Comparison of ENCODE assay signal across 10 mouse cellular contexts in genomic region chr11:97742157-97742556, GRCm38 (mm10). TPM values are rescaled to one million over a fixed set of nuclear protein-coding genes. Genes with fewer than 3 reads are reported as not detected.
DNase-seq lines count a peak whose midpoint lies in the region; ATAC-seq lines count a peak whose summit lies in the region.
"Had no signal": no experiment of that assay in that cellular context is flagged by ENCODE, and none has a peak within 500 bp of the region (broad histone marks: within the 10 kb centered on the region; RNA-seq: fewer than 3 reads in every experiment).

No protein-coding gene starts in this region.

- ATAC-seq in limb, embryonic 13.5 days (ENCODE audit: low FRiP score, low read depth), result no peak
- no peak for ATAC-seq in forebrain, embryonic 15.5 days (replicated peaks)
- ATAC-seq in midbrain, embryonic 13.5 days, result no peak
- no peak for ATAC-seq in intestine, embryonic 16.5 days

- H3K27ac ChIP-seq in limb, embryonic 13.5 days, result no peak overlapping the region
- no peak overlapping the region for H3K27ac ChIP-seq in limb, embryonic 10.5 days
- no peak overlapping the region for H3K27ac ChIP-seq in embryonic facial prominence, embryonic 10.5 days (replicated peaks)
- no peak overlapping the region for H3K27ac ChIP-seq in forebrain, embryonic 15.5 days (replicated peaks)
- H3K27ac ChIP-seq in midbrain, embryonic 13.5 days, result no peak overlapping the region
- H3K27ac ChIP-seq in intestine, embryonic 16.5 days (ENCODE audit: low read length), result no peak overlapping the region

- WGBS in limb, embryonic 13.5 days, result 94% methylated on average over 5 of the region's 5 CpGs
- 94% methylated on average over 5 of the region's 5 CpGs for WGBS in limb, embryonic 10.5 days
- 91% methylated on average over 5 of the region's 5 CpGs for WGBS in embryonic facial prominence, embryonic 10.5 days
- WGBS in forebrain, embryonic 15.5 days, result 91% methylated on average over 5 of the region's 5 CpGs
- 92% methylated on average over 5 of the region's 5 CpGs for WGBS in midbrain, embryonic 13.5 days
- 93% methylated on average over 5 of the region's 5 CpGs for WGBS in intestine, embryonic 16.5 days

- H3K9me3 ChIP-seq in limb, embryonic 13.5 days, result peaks cover 3% of the 10 kb centered on the region; the same call in 1 of the 2 replicates
- H3K9me3 ChIP-seq in limb, embryonic 10.5 days (replicated peaks), result no peaks in the 10 kb centered on the region
- H3K9me3 ChIP-seq in embryonic facial prominence, embryonic 10.5 days, result no peaks in the 10 kb centered on the region
- no peaks in the 10 kb centered on the region for H3K9me3 ChIP-seq in forebrain, embryonic 15.5 days
- no peaks in the 10 kb centered on the region for H3K9me3 ChIP-seq in midbrain, embryonic 13.5 days
- H3K9me3 ChIP-seq in intestine, embryonic 16.5 days (ENCODE audit: control insufficient read depth, low read length), result no peaks in the 10 kb centered on the region

- peak overlapping the region; percentile 88; the same call in 1 of the 2 replicates for H3K4me2 ChIP-seq in limb, embryonic 13.5 days (replicated peaks)
- peak overlapping the region; percentile 57; the same call in 1 of the 2 replicates for H3K4me2 ChIP-seq in forebrain, embryonic 15.5 days (replicated peaks)
- peak overlapping the region; percentile 84; the same call in 1 of the 2 replicates for H3K4me2 ChIP-seq in midbrain, embryonic 13.5 days (replicated peaks)
- H3K4me2 ChIP-seq in intestine, embryonic 16.5 days (ENCODE audit: low read depth, low read length), result no peak overlapping the region

- H3K9ac ChIP-seq in limb, embryonic 13.5 days, result no peak overlapping the region
- no peak overlapping the region for H3K9ac ChIP-seq in forebrain, embryonic 15.5 days (replicated peaks)
- H3K9ac ChIP-seq in midbrain, embryonic 13.5 days (replicated peaks), result no peak overlapping the region
- H3K9ac ChIP-seq in intestine, embryonic 16.5 days (ENCODE audit: low read depth, low read length), result no peak overlapping the region

- H3K36me3 ChIP-seq in limb, embryonic 13.5 days, result peaks cover 15% of the 10 kb centered on the region
- peaks cover 17% of the 10 kb centered on the region for H3K36me3 ChIP-seq in limb, embryonic 10.5 days
- H3K36me3 ChIP-seq in embryonic facial prominence, embryonic 10.5 days (replicated peaks), result peaks cover 23% of the 10 kb centered on the region
- H3K36me3 ChIP-seq in forebrain, embryonic 15.5 days, result peaks cover 12% of the 10 kb centered on the region
- H3K36me3 ChIP-seq in midbrain, embryonic 13.5 days, result peaks cover 12% of the 10 kb centered on the region
- H3K36me3 ChIP-seq in intestine, embryonic 16.5 days (ENCODE audit: control insufficient read depth, insufficient read depth, low read length), result peaks cover 3% of the 10 kb centered on the region; the same call in 1 of the 2 replicates

- no peaks in the 10 kb centered on the region for H3K27me3 ChIP-seq in limb, embryonic 13.5 days
- no peaks in the 10 kb centered on the region for H3K27me3 ChIP-seq in limb, embryonic 10.5 days (ENCODE audit: low read depth, poor library complexity, severe bottlenecking)
- H3K27me3 ChIP-seq in embryonic facial prominence, embryonic 10.5 days (replicated peaks; ENCODE audit: low read depth, poor library complexity, severe bottlenecking), result no peaks in the 10 kb centered on the region
- H3K27me3 ChIP-seq in forebrain, embryonic 15.5 days, result no peaks in the 10 kb centered on the region
- H3K27me3 ChIP-seq in midbrain, embryonic 13.5 days, result no peaks in the 10 kb centered on the region
- H3K27me3 ChIP-seq in intestine, embryonic 16.5 days (replicated peaks; ENCODE audit: control insufficient read depth, insufficient read depth, low read length), result no peaks in the 10 kb centered on the region

- H3K4me3 ChIP-seq in limb, embryonic 13.5 days, result no peak overlapping the region; the same call in 1 of the 2 replicates
- no peak overlapping the region for H3K4me3 ChIP-seq in limb, embryonic 10.5 days
- H3K4me3 ChIP-seq in embryonic facial prominence, embryonic 10.5 days, result peak overlapping the region; percentile 90; the same call in 1 of the 2 replicates
- H3K4me3 ChIP-seq in forebrain, embryonic 15.5 days, result no peak overlapping the region
- H3K4me3 ChIP-seq in midbrain, embryonic 13.5 days (replicated peaks), result 0 out of 2 replicates have a peak overlapping the region, but pooled peaks have one; percentile 79
- no peak overlapping the region for H3K4me3 ChIP-seq in intestine, embryonic 16.5 days (ENCODE audit: low read length)

- H3K4me1 ChIP-seq in limb, embryonic 13.5 days, result peaks cover 27% of the 10 kb centered on the region
- peaks cover 38% of the 10 kb centered on the region for H3K4me1 ChIP-seq in limb, embryonic 10.5 days
- peaks cover 52% of the 10 kb centered on the region for H3K4me1 ChIP-seq in embryonic facial prominence, embryonic 10.5 days
- H3K4me1 ChIP-seq in forebrain, embryonic 15.5 days, result peaks cover 48% of the 10 kb centered on the region
- H3K4me1 ChIP-seq in midbrain, embryonic 13.5 days (replicated peaks), result peaks cover 35% of the 10 kb centered on the region
- H3K4me1 ChIP-seq in intestine, embryonic 16.5 days (ENCODE audit: control insufficient read depth, insufficient read depth, low read length), result peaks cover 17% of the 10 kb centered on the region

- DNase-seq in limb, embryonic 10.5 days (ENCODE audit: low spot score), result no peak
- no peak for DNase-seq in embryonic facial prominence, embryonic 10.5 days (ENCODE audit: low spot score)
- no peak for DNase-seq in kidney, adult 9 months
- no peak for DNase-seq in thymus, postnatal 0 days (ENCODE audit: low spot score)
- DNase-seq: heart, postnatal 14 days; lung, adult 18-20 months had no signal

RNA-seq across cellular contexts. Expression of gene Pip4k2b, which starts 2.3 kb away (rescaled TPM):
- 2.8 and 3.3 TPM in 2 replicates for polyA plus RNA-seq in limb, embryonic 13.5 days (2015; fragmentation: Nextera tagmentation; extraction: Ambion mirVana)
- polyA plus RNA-seq in limb, embryonic 10.5 days (2016; fragmentation: Nextera tagmentation; extraction: Ambion mirVana), result 1.6 and 1.9 TPM in 2 replicates
- 1.9 and 2.1 TPM in 2 replicates for polyA plus RNA-seq in embryonic facial prominence, embryonic 10.5 days (2016; fragmentation: Nextera tagmentation; extraction: Ambion mirVana)
- 4.1 and 4.8 TPM in 2 replicates for polyA plus RNA-seq in forebrain, embryonic 15.5 days (2015; fragmentation: Nextera tagmentation; extraction: Ambion mirVana)
- polyA plus RNA-seq in midbrain, embryonic 13.5 days (2015; fragmentation: Nextera tagmentation; extraction: Ambion mirVana), result 3.7 and 4.0 TPM in 2 replicates
- 0.71 and 0.86 TPM in 2 replicates for polyA plus RNA-seq in intestine, embryonic 16.5 days (2015; fragmentation: Nextera tagmentation; extraction: Ambion mirVana)
- polyA plus RNA-seq in thymus, postnatal 0 days (2015; fragmentation: Nextera tagmentation; extraction: Ambion mirVana), result 2.5 and 2.6 TPM in 2 replicates

RNA-seq across cellular contexts. Expression of gene Cwc25, which starts 24.2 kb away (rescaled TPM):
- polyA plus RNA-seq in limb, embryonic 13.5 days (2015; fragmentation: Nextera tagmentation; extraction: Ambion mirVana), result 21.0 and 23.3 TPM in 2 replicates
- polyA plus RNA-seq in limb, embryonic 10.5 days (2016; fragmentation: Nextera tagmentation; extraction: Ambion mirVana), result 17.8 and 21.6 TPM in 2 replicates
- polyA plus RNA-seq in embryonic facial prominence, embryonic 10.5 days (2016; fragmentation: Nextera tagmentation; extraction: Ambion mirVana), result 22.0 and 24.2 TPM in 2 replicates
- 18.0 and 18.6 TPM in 2 replicates for polyA plus RNA-seq in forebrain, embryonic 15.5 days (2015; fragmentation: Nextera tagmentation; extraction: Ambion mirVana)
- 19.0 and 19.6 TPM in 2 replicates for polyA plus RNA-seq in midbrain, embryonic 13.5 days (2015; fragmentation: Nextera tagmentation; extraction: Ambion mirVana)
- 11.1 and 11.9 TPM in 2 replicates for polyA plus RNA-seq in intestine, embryonic 16.5 days (2015; fragmentation: Nextera tagmentation; extraction: Ambion mirVana)
- polyA plus RNA-seq in thymus, postnatal 0 days (2015; fragmentation: Nextera tagmentation; extraction: Ambion mirVana), result 17.7 and 18.5 TPM in 2 replicates

RNA-seq across cellular contexts. Expression of gene 1700001P01Rik, which starts 33.6 kb away (rescaled TPM):
- polyA plus RNA-seq in limb, embryonic 13.5 days (2015; fragmentation: Nextera tagmentation; extraction: Ambion mirVana), result 0.83 TPM in 1 of 2 replicates, not detected in the other
- 0.43 and 0.74 TPM in 2 replicates for polyA plus RNA-seq in limb, embryonic 10.5 days (2016; fragmentation: Nextera tagmentation; extraction: Ambion mirVana)
- polyA plus RNA-seq in embryonic facial prominence, embryonic 10.5 days (2016; fragmentation: Nextera tagmentation; extraction: Ambion mirVana), result 0.85 and 1.1 TPM in 2 replicates
- 0.39 and 0.75 TPM in 2 replicates for polyA plus RNA-seq in forebrain, embryonic 15.5 days (2015; fragmentation: Nextera tagmentation; extraction: Ambion mirVana)
- 0.81 and 1.1 TPM in 2 replicates for polyA plus RNA-seq in midbrain, embryonic 13.5 days (2015; fragmentation: Nextera tagmentation; extraction: Ambion mirVana)
- not detected in 2 replicates for polyA plus RNA-seq in intestine, embryonic 16.5 days (2015; fragmentation: Nextera tagmentation; extraction: Ambion mirVana)
- 0.44 TPM in 1 of 2 replicates, not detected in the other for polyA plus RNA-seq in thymus, postnatal 0 days (2015; fragmentation: Nextera tagmentation; extraction: Ambion mirVana)

RNA-seq across cellular contexts. Expression of gene Psmb3, which starts 39.0 kb away (rescaled TPM):
- polyA plus RNA-seq in limb, embryonic 13.5 days (2015; fragmentation: Nextera tagmentation; extraction: Ambion mirVana), result 490 and 497 TPM in 2 replicates
- polyA plus RNA-seq in limb, embryonic 10.5 days (2016; fragmentation: Nextera tagmentation; extraction: Ambion mirVana), result 626 and 675 TPM in 2 replicates
- polyA plus RNA-seq in embryonic facial prominence, embryonic 10.5 days (2016; fragmentation: Nextera tagmentation; extraction: Ambion mirVana), result 634 and 654 TPM in 2 replicates
- 460 and 475 TPM in 2 replicates for polyA plus RNA-seq in forebrain, embryonic 15.5 days (2015; fragmentation: Nextera tagmentation; extraction: Ambion mirVana)
- polyA plus RNA-seq in midbrain, embryonic 13.5 days (2015; fragmentation: Nextera tagmentation; extraction: Ambion mirVana), result 503 and 505 TPM in 2 replicates
- polyA plus RNA-seq in intestine, embryonic 16.5 days (2015; fragmentation: Nextera tagmentation; extraction: Ambion mirVana), result 419 and 429 TPM in 2 replicates
- 711 and 747 TPM in 2 replicates for polyA plus RNA-seq in thymus, postnatal 0 days (2015; fragmentation: Nextera tagmentation; extraction: Ambion mirVana)

RNA-seq across cellular contexts. Expression of gene Rpl23, which starts 40.1 kb away (rescaled TPM):
- polyA plus RNA-seq in limb, embryonic 13.5 days (2015; fragmentation: Nextera tagmentation; extraction: Ambion mirVana), result 547 and 558 TPM in 2 replicates
- 449 and 506 TPM in 2 replicates for polyA plus RNA-seq in limb, embryonic 10.5 days (2016; fragmentation: Nextera tagmentation; extraction: Ambion mirVana)
- 481 and 487 TPM in 2 replicates for polyA plus RNA-seq in embryonic facial prominence, embryonic 10.5 days (2016; fragmentation: Nextera tagmentation; extraction: Ambion mirVana)
- 327 and 370 TPM in 2 replicates for polyA plus RNA-seq in forebrain, embryonic 15.5 days (2015; fragmentation: Nextera tagmentation; extraction: Ambion mirVana)
- 363 and 377 TPM in 2 replicates for polyA plus RNA-seq in midbrain, embryonic 13.5 days (2015; fragmentation: Nextera tagmentation; extraction: Ambion mirVana)
- polyA plus RNA-seq in intestine, embryonic 16.5 days (2015; fragmentation: Nextera tagmentation; extraction: Ambion mirVana), result 466 and 491 TPM in 2 replicates
- polyA plus RNA-seq in thymus, postnatal 0 days (2015; fragmentation: Nextera tagmentation; extraction: Ambion mirVana), result 766 and 768 TPM in 2 replicates

Comparison
In these comparisons a context has a peak if more than half of its experiments do, and no peak if none do; other contexts are left out.
1. H3K4me3 ChIP-seq: peak in embryonic facial prominence, embryonic 10.5 days (single experiment) and midbrain, embryonic 13.5 days (single experiment); none in limb, embryonic 13.5 days (single experiment), limb, embryonic 10.5 days (single experiment), forebrain, embryonic 15.5 days (single experiment) and intestine, embryonic 16.5 days (single experiment).